Mouse (Mus musculus) kidney, adult 2 months (tissue): ENCODE measurements around the gene Taar9.
"Not testable (repeated sequence)": the region's sequence is repeated elsewhere in the genome, so short reads cannot be mapped to it uniquely, and the experiment has no call there.

ENCODE experiments used
- CTCF ChIP-seq: fragments of 200-500 bp; conservative IDR thresholded peaks from 2 replicates; pipeline ENCODE4 v1.5.1; 2011; ENCODE audit warnings: low read depth, mild to moderate bottlenecking, control low read depth, low read length, moderate library complexity, mixed read lengths; ENCODE audit not compliant: insufficient read depth, insufficient read length
- POLR2A ChIP-seq: fragments of 200-500 bp; IDR thresholded peaks from one replicate; pipeline ENCODE4 v1.6.1; 2011; ENCODE audit warnings: low read depth, low read length, control low read depth

- TF ChIP-seq POLR2A, CTCF: not testable (repeated sequence)
Measured at GRCm38 (mm10) chr10:24101812-24102211, 7.5 kb downstream of the Taar9 start, which contains the start of gene Taar8c.
